In the genomic region with DNA sequence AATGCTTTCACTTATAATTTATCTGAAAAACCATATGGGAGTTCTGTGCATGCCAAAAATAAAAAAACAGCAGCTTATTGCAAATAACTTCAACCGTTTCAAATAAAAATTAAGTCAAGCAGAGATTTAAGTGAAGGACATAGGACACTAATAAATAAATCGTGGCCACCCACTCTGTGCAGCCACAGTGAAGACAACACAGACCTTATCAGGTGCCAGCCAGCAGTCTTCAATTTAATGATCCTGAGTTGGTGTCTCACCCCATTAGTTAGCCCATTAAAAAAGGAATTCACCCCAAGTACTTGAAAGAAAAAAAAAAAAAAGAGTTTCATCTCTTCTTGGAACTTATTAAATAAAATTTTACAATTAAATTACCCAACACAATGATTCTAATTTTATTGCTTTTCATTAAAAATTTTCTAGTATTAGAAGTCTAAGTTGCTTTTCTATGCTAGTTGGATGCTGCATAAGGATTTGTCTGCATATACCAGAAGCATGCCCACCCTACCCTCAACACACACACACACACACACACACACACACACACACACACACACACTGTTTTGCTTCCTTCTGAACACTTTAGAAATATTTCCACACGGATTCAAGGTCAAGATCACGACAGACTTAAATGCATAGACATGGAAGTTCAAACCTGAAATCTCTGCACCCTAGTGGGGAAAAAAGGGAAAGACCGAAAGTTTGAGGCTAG, we compare ENCODE assay signal across 32 mouse cellular contexts.
DNase-seq lines count a peak whose midpoint lies in the region; ATAC-seq and TF ChIP-seq lines count a peak whose summit lies in the region.
"Had no signal": no experiment of that assay in that cellular context is flagged by ENCODE, and none has a peak within 500 bp of the region (broad histone marks: within the 10 kb centered on the region; RNA-seq: fewer than 3 reads in every experiment).

No protein-coding gene starts in this region.

- TF ChIP-seq POLR2A in kidney, adult 2 months (IDR thresholded peaks at IDR 0.05; ENCODE audit: low read depth, low read length) = no peak

- H3K27ac ChIP-seq in hindbrain, postnatal 0 days = no peak overlapping the region
- H3K27ac ChIP-seq in hindbrain, embryonic 10.5 days = no peak overlapping the region
- H3K27ac ChIP-seq in kidney, adult 2 months (ENCODE audit: insufficient read depth, low read depth, low read length) = no peak overlapping the region
- H3K27ac ChIP-seq in midbrain, postnatal 0 days (ENCODE audit: low read depth, low read length) = no peak overlapping the region
- H3K27ac ChIP-seq in midbrain, embryonic 14.5 days (replicated peaks; ENCODE audit: low read depth, low read length) = no peak overlapping the region
- H3K27ac ChIP-seq: embryonic facial prominence, embryonic 12.5 days; forebrain, embryonic 15.5 days; gastrocnemius, adult 2 months; heart, adult 2 months; hindbrain, embryonic 14.5 days; liver, embryonic 14.5 days; midbrain, embryonic 10.5 days; neural tube, embryonic 12.5 days; stomach, postnatal 0 days had no signal

- ATAC-seq in hindbrain, postnatal 0 days = no peak
- no peak for ATAC-seq in midbrain, postnatal 0 days (ENCODE audit: low FRiP score)
- ATAC-seq in midbrain, embryonic 14.5 days (ENCODE audit: low FRiP score, low TSS enrichment) = no peak
- ATAC-seq: CD4-positive, CD25-positive, alpha-beta regulatory T cell, adult 4 months; forebrain, embryonic 15.5 days; inflammation-experienced regulatory T-cells, adult 6 months; midbrain, embryonic 16.5 days had no signal

- no peak overlapping the region for H3K9ac ChIP-seq in hindbrain, postnatal 0 days (replicated peaks; ENCODE audit: low read length)
- no peak overlapping the region for H3K9ac ChIP-seq in midbrain, postnatal 0 days (replicated peaks; ENCODE audit: low read length, poor library complexity, severe bottlenecking)
- H3K9ac ChIP-seq in midbrain, embryonic 14.5 days (replicated peaks; ENCODE audit: low read length) = no peak overlapping the region
- H3K9ac ChIP-seq: embryonic facial prominence, embryonic 12.5 days; forebrain, embryonic 15.5 days; heart, embryonic 12.5 days; hindbrain, embryonic 14.5 days; liver, embryonic 14.5 days; neural tube, embryonic 12.5 days had no signal

- TF ChIP-seq CTCF in hindbrain, postnatal 0 days (IDR thresholded peaks at IDR 0.05; ENCODE audit: low read depth) = 0 out of 2 replicates have a peak, but pooled peaks have one; percentile 3
- no peak for TF ChIP-seq CTCF in kidney, adult 2 months (conservative IDR thresholded peaks at IDR 0.05; ENCODE audit: insufficient read depth, insufficient read length, low read depth, low read length)
- TF ChIP-seq CTCF in midbrain, postnatal 0 days (IDR thresholded peaks at IDR 0.05) = peak; percentile 15; the same call in 1 of the 2 replicates

- WGBS in hindbrain, postnatal 0 days = 77% methylated on average over 5 of the region's 5 CpGs
- 87% methylated on average over 5 of the region's 5 CpGs for WGBS in hindbrain, embryonic 10.5 days
- 35% methylated on average over 5 of the region's 5 CpGs for WGBS in kidney, adult 2 months
- 76% methylated on average over 5 of the region's 5 CpGs for WGBS in midbrain, postnatal 0 days
- WGBS in midbrain, embryonic 14.5 days = 79% methylated on average over 5 of the region's 5 CpGs

- no peak overlapping the region for H3K4me2 ChIP-seq in hindbrain, postnatal 0 days (ENCODE audit: low read depth, low read length)
- no peak overlapping the region for H3K4me2 ChIP-seq in midbrain, postnatal 0 days (ENCODE audit: low read depth, low read length, poor library complexity, severe bottlenecking)
- no peak overlapping the region for H3K4me2 ChIP-seq in midbrain, embryonic 14.5 days (ENCODE audit: low read length)
- H3K4me2 ChIP-seq: embryonic facial prominence, embryonic 12.5 days; forebrain, embryonic 15.5 days; heart, embryonic 12.5 days; hindbrain, embryonic 14.5 days; neural tube, embryonic 12.5 days had no signal

- H3K36me3 ChIP-seq in hindbrain, postnatal 0 days (ENCODE audit: insufficient read depth, low read length) = no peaks in the 10 kb centered on the region
- H3K36me3 ChIP-seq in hindbrain, embryonic 10.5 days = no peaks in the 10 kb centered on the region
- no peaks in the 10 kb centered on the region for H3K36me3 ChIP-seq in kidney, adult 2 months (ENCODE audit: control insufficient read depth, insufficient read depth, low read length)
- H3K36me3 ChIP-seq in midbrain, postnatal 0 days (ENCODE audit: insufficient read depth, low read length) = no peaks in the 10 kb centered on the region
- no peaks in the 10 kb centered on the region for H3K36me3 ChIP-seq in midbrain, embryonic 14.5 days (ENCODE audit: control insufficient read depth, insufficient read depth, low read length)
- H3K36me3 ChIP-seq: embryonic facial prominence, embryonic 12.5 days; forebrain, embryonic 15.5 days; heart, embryonic 12.5 days; midbrain, embryonic 10.5 days; neural tube, embryonic 12.5 days had no signal

- DNase-seq in hindbrain, postnatal 0 days (ENCODE audit: low spot score) = no peak
- DNase-seq in hindbrain, embryonic 10.5 days (ENCODE audit: low spot score) = no peak
- DNase-seq in kidney, postnatal 10 days = peak; percentile 27
- no peak for DNase-seq in kidney, adult 2 months
- no peak for DNase-seq in midbrain, postnatal 0 days (ENCODE audit: low spot score)
- no peak for DNase-seq in midbrain, embryonic 14.5 days
- no peak for DNase-seq in thymus, postnatal 4 days
- DNase-seq: adrenal gland, postnatal 10 days; cerebellum, adult 8-10 months; cerebellum, postnatal 25 days; gastrocnemius, adult 2 months; gastrocnemius, postnatal 36 days; heart, adult 2 months; heart, postnatal 4 days; liver; lung, adult 2 months; lung, postnatal 14 days; right cerebral cortex, postnatal 4 days; thymus, adult 18-20 months; thymus, postnatal 25 days had no signal

- H3K4me3 ChIP-seq in hindbrain, postnatal 0 days (ENCODE audit: low read length) = no peak overlapping the region
- H3K4me3 ChIP-seq in hindbrain, embryonic 10.5 days = no peak overlapping the region
- no peak overlapping the region for H3K4me3 ChIP-seq in kidney, adult 2 months (ENCODE audit: insufficient read depth, low read depth, low read length)
- no peak overlapping the region for H3K4me3 ChIP-seq in midbrain, postnatal 0 days (ENCODE audit: low read depth, low read length)
- H3K4me3 ChIP-seq in midbrain, embryonic 14.5 days (replicated peaks; ENCODE audit: low read depth, low read length) = no peak overlapping the region
- H3K4me3 ChIP-seq: embryonic facial prominence, embryonic 12.5 days; forebrain, embryonic 15.5 days; gastrocnemius, adult 2 months; heart, adult 2 months; heart, embryonic 12.5 days; midbrain, embryonic 10.5 days; myocyte; neural tube, embryonic 12.5 days had no signal

- no peaks in the 10 kb centered on the region for H3K4me1 ChIP-seq in hindbrain, postnatal 0 days (ENCODE audit: insufficient read depth, low read length)
- no peaks in the 10 kb centered on the region for H3K4me1 ChIP-seq in hindbrain, embryonic 10.5 days (replicated peaks)
- H3K4me1 ChIP-seq in kidney, adult 2 months (ENCODE audit: control insufficient read depth, insufficient read depth, low read length) = no peaks in the 10 kb centered on the region
- H3K4me1 ChIP-seq in midbrain, postnatal 0 days (ENCODE audit: insufficient read depth, low read length) = no peaks in the 10 kb centered on the region
- H3K4me1 ChIP-seq in midbrain, embryonic 14.5 days (ENCODE audit: control insufficient read depth, insufficient read depth, low read length) = no peaks in the 10 kb centered on the region
- H3K4me1 ChIP-seq: embryonic facial prominence, embryonic 12.5 days; heart, embryonic 12.5 days; midbrain, embryonic 10.5 days; neural tube, embryonic 12.5 days had no signal

- H3K9me3 ChIP-seq in hindbrain, postnatal 0 days (ENCODE audit: low read length) = no peaks in the 10 kb centered on the region
- H3K9me3 ChIP-seq in hindbrain, embryonic 10.5 days = no peaks in the 10 kb centered on the region
- no peaks in the 10 kb centered on the region for H3K9me3 ChIP-seq in midbrain, postnatal 0 days (ENCODE audit: low read length)
- H3K9me3 ChIP-seq in midbrain, embryonic 14.5 days (ENCODE audit: control insufficient read depth, low read length) = no peaks in the 10 kb centered on the region
- H3K9me3 ChIP-seq: embryonic facial prominence, embryonic 12.5 days; forebrain, embryonic 15.5 days; heart, embryonic 12.5 days; midbrain, embryonic 10.5 days; neural tube, embryonic 12.5 days had no signal

- H3K27me3 ChIP-seq in hindbrain, postnatal 0 days (ENCODE audit: insufficient read depth, low read length) = no peaks in the 10 kb centered on the region
- H3K27me3 ChIP-seq in hindbrain, embryonic 10.5 days (ENCODE audit: insufficient read depth, poor library complexity, severe bottlenecking) = no peaks in the 10 kb centered on the region
- H3K27me3 ChIP-seq in kidney, adult 2 months (replicated peaks; ENCODE audit: control insufficient read depth, insufficient read depth, low read length) = no peaks in the 10 kb centered on the region
- no peaks in the 10 kb centered on the region for H3K27me3 ChIP-seq in midbrain, postnatal 0 days (ENCODE audit: insufficient read depth, low read length)
- H3K27me3 ChIP-seq in midbrain, embryonic 14.5 days (ENCODE audit: control insufficient read depth, insufficient read depth, low read length) = no peaks in the 10 kb centered on the region
- H3K27me3 ChIP-seq: embryonic facial prominence, embryonic 12.5 days; forebrain, embryonic 15.5 days; heart, embryonic 12.5 days; neural tube, embryonic 12.5 days had no signal
